Mouse (Mus musculus): ENCODE measurements around the gene Mt3.
"Not testable (repeated sequence)": the region's sequence is repeated elsewhere in the genome, so short reads cannot be mapped to it uniquely, and the experiment has no call there.

The Mt3 gene

GRCm38 (mm10) chr8:94152513-94153300, at the start of gene Mt3:
Gene Mt3, plus strand, starts transcription at chr8:94152607.
- peak; percentile 75 for DNase-seq (ENCODE audit: low read depth, low spot score)

- DNase-seq (ENCODE audit: low read depth, low spot score), result peak; percentile 35
These were observed 48.3 kb upstream of the Mt3 start for GRCm38 (mm10) chr8:94104146-94104545.

GRCm38 (mm10) chr8:94107871-94108270, 44.5 kb upstream of the Mt3 start:
- DNase-seq (ENCODE audit: low read depth, low spot score), result no peak

- DNase-seq (ENCODE audit: low read depth, low spot score), result no peak
These were observed 43.0 kb upstream of the Mt3 start for GRCm38 (mm10) chr8:94109396-94109795.

GRCm38 (mm10) chr8:94109835-94110234, 42.6 kb upstream of the Mt3 start:
- peak; percentile 35 for DNase-seq (ENCODE audit: low read depth, low spot score)

GRCm38 (mm10) chr8:94110526-94111177, 41.8 kb upstream of the Mt3 start:
- DNase-seq (ENCODE audit: low read depth, low spot score), result no peak

- DNase-seq (ENCODE audit: low read depth, low spot score), result no peak
These were observed 39.0 kb upstream of the Mt3 start for GRCm38 (mm10) chr8:94113435-94113834.

- no peak for DNase-seq (ENCODE audit: low read depth, low spot score)
These were observed 38.4 kb upstream of the Mt3 start for GRCm38 (mm10) chr8:94113972-94114371.

GRCm38 (mm10) chr8:94118776-94119430, 33.5 kb upstream of the Mt3 start:
- peak; percentile 38 for DNase-seq (ENCODE audit: low read depth, low spot score)

- peak; percentile 19 for DNase-seq (ENCODE audit: low read depth, low spot score)
These were observed 30.8 kb upstream of the Mt3 start for GRCm38 (mm10) chr8:94121625-94122024.

- DNase-seq (ENCODE audit: low read depth, low spot score), result no peak
These were observed 29.5 kb upstream of the Mt3 start for GRCm38 (mm10) chr8:94122711-94123468.

- DNase-seq (ENCODE audit: low read depth, low spot score), result no peak
These were observed 24.7 kb upstream of the Mt3 start for GRCm38 (mm10) chr8:94127711-94128110.

- no peak for DNase-seq (ENCODE audit: low read depth, low spot score)
These were observed 23.1 kb upstream of the Mt3 start for GRCm38 (mm10) chr8:94129133-94129789.

GRCm38 (mm10) chr8:94130126-94130525, 22.3 kb upstream of the Mt3 start:
- DNase-seq (ENCODE audit: low read depth, low spot score), result no peak

GRCm38 (mm10) chr8:94132096-94132495, 20.3 kb upstream of the Mt3 start:
- no peak for DNase-seq (ENCODE audit: low read depth, low spot score)

GRCm38 (mm10) chr8:94134601-94135000, 17.8 kb upstream of the Mt3 start:
- DNase-seq (ENCODE audit: low read depth, low spot score), result not testable (repeated sequence)

- no peak for DNase-seq (ENCODE audit: low read depth, low spot score)
These were observed 16.9 kb upstream of the Mt3 start for GRCm38 (mm10) chr8:94135556-94135955.

- no peak for DNase-seq (ENCODE audit: low read depth, low spot score)
These were observed 16.2 kb upstream of the Mt3 start for GRCm38 (mm10) chr8:94136192-94136591.

GRCm38 (mm10) chr8:94136933-94137332, 15.5 kb upstream of the Mt3 start, which contains the start of gene Mt4:
Gene Mt4, plus strand, starts transcription at chr8:94137197.
- no peak for DNase-seq (ENCODE audit: low read depth, low spot score)

GRCm38 (mm10) chr8:94140266-94140795, 12.1 kb upstream of the Mt3 start:
- no peak for DNase-seq (ENCODE audit: low read depth, low spot score)

- DNase-seq (ENCODE audit: low read depth, low spot score), result no peak
These were observed 4.2 kb upstream of the Mt3 start for GRCm38 (mm10) chr8:94148236-94148635.

Data from ZHBTc4 (cell line).